Mouse (Mus musculus) frontal cortex, postnatal 36 days (tissue): ENCODE results near the gene Tpm1.

Source experiments
- DNase-seq, 2 experiments: peaks; one replicate each; pipeline ENCODE4 v3.0.0; 2022; ENCODE audit warnings: low spot score in 2 of 2

Tpm1 gene

DNA sequence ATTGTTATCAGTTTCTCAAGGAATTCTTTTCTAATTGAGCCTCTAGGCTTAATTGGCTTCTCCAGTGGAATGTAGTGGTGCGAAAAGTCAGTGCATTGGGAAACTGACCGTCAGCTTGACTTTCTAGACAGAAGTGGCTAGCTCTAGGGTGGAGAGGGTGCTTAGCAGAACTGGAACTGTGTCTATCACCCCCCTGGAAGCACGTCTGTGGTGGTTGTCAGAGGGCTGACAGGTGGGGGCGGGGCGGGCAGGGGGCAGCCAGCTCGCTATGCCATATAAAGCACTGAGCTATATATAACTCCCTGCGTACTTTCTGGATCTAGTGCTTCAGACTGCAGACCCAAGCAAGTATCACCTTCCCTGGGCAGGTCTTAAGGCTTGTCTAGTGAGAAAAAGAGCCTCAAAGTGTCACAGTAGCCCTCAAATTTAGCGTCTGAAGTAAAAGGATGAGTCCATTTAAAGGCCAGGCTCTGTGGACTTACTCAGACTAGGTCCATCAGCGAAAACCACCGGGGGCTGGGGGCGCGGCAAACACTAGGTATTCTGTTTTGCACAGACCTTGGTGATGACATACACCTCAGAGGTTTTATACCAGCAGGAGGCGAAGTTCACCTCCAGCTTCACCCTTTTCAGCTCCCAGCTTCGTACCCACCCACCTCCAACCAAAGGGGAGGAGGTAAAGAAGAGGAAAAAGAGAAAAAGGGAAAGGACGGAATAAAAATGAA, 2.2 kb downstream of the Tpm1 start:
- DNase-seq: no peak

DNA sequence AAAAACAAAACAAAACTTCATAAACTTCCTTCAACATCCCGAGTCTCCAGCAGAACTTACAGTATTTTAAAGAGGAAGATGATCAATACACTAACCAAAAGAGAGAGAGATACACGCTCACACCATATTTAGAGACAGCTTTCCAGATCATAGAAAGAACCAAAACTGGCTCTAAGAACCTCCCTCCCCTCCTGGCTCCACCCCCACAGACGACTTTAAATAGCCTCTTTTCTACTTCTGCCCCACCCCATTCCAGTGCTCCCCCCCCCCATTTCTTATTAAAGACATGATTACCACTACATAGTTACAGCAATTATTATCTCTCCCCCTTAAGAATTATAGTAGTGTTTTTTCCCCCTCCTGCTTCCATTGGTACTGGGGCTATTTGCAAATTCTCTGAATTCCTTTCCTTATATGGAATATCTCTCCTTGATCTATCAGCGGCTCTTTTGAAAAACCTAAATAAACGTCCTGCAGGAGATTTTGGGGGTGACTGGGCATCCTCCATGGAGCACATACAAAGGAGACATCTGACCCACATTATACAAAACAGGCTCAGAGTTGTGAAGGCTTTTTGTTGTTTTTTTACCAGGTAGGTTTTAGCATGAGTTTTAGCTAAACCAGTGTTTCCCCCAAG, 3.1 kb downstream of the Tpm1 start:
- no peak for DNase-seq

DNA sequence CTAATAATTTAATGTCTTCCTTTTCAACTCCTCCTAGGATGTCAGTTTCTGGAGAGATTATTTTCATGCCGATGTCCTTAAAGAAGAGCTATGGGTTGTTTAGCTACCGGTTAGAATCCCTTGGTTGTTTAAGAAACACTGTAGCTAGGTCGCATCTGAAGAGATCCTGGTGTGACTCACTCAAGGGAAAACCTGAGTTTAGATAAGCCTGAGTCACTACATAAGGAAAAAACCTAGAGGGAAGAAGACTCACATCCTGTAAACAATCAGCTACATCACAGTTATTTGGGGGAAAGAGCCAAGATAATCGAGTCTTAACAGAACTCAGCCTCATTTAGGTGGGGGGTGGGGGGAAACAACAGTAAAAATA, 3.9 kb downstream of the Tpm1 start:
- no peak for DNase-seq

DNA sequence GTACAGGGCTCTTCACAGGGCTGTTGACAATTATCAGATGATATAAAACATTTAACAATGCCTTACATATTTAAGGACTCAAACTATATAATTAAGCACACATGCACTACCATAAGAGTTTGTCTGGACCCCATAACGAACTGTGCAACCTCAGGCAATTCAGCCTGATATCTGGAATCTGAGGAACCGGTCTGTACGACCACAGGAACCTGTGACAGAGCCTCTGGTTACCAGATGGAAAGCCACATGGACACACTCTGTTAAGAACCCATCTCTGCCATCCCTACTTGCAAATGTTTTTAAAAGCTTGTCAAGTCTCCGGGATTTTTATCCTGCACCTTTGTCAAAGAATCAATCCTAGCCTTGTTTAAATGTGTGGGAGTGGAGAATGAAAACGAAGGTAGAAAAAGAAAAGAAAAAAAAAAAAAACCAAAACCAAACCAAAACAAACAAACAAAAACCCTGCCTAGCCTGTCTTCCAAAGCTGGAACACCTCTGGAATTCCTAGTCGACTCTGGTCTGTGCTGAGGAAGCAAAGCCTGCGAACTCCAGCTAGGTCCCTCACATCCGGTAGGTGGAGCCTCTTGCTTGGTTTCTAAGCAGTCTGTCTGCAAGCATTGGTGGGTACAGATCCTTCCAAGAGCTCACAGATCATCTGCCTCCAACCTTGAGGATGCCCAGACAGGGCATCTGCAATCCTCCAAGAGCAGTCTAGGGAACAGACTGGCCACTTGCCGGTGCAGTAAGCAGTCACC, 4.5 kb downstream of the Tpm1 start:
- peak; percentile 53 to 84 for DNase-seq

DNA sequence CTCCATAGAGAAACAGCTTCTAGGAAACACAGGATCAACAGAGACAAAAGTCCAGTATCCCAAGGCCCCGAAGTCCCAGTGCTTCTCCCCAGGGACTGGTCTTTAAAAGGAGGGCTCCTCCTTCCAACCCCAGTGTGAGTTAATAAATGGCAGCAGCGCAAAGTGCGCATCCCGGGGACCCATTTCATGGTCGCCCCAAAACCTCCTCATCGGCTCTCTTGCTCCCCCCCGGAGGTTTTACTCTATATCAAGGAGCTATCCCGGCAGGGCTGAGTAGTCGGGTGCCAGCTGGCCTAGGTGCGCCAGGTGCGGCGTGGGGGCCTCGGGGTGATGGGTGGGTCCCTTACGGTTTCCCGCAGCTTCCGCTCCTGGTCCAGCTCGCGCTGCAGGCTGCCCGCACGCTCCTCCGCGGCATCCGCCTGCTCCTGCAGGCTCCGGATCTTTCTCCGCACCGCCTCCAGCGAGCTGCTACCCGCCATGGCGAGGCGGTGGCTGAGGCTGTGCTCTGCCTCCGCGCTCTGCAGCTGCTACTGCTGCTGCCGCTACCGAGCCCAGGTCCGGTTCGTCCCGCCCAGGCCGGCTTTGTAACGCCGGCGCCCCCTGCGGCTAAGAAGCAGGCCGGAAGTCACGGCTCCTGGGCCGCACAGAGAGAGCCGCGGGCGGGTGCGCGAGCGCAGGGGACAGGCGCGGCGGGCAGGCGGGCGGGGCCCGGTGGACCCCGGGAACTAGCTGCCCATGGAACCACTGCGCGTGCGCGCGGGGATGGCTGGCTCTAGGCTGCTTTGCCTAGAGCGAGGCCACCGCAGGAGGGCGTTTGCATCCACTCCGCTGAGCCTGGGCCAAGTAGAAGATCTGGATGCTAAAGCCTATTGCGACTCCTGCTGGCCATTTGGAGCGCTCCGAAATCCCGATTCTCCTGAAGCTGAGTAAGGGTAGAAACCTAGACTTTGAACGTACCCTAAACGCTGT, 5.7 kb downstream of the Tpm1 start:
- DNase-seq: peak; percentile 99 to 100

DNA sequence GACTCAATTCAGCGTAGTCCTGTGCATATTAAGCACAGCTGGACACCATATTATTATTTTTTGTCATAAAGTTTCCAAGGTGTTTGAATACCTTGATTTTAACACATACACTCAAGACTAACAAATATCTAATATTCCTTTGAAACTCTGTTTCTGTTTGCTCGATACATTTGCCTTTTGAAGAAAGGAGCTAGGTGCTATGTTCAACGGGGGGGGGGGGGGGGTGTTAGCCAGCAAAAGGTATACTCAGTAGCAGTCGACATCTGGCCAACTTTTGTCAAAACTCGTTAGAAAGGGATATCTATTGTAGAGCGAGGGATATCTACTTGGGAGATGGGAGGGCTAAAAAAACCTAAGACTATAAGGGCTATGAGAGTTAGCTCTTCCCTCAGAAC, 6.4 kb downstream of the Tpm1 start:
- no peak for DNase-seq

DNA sequence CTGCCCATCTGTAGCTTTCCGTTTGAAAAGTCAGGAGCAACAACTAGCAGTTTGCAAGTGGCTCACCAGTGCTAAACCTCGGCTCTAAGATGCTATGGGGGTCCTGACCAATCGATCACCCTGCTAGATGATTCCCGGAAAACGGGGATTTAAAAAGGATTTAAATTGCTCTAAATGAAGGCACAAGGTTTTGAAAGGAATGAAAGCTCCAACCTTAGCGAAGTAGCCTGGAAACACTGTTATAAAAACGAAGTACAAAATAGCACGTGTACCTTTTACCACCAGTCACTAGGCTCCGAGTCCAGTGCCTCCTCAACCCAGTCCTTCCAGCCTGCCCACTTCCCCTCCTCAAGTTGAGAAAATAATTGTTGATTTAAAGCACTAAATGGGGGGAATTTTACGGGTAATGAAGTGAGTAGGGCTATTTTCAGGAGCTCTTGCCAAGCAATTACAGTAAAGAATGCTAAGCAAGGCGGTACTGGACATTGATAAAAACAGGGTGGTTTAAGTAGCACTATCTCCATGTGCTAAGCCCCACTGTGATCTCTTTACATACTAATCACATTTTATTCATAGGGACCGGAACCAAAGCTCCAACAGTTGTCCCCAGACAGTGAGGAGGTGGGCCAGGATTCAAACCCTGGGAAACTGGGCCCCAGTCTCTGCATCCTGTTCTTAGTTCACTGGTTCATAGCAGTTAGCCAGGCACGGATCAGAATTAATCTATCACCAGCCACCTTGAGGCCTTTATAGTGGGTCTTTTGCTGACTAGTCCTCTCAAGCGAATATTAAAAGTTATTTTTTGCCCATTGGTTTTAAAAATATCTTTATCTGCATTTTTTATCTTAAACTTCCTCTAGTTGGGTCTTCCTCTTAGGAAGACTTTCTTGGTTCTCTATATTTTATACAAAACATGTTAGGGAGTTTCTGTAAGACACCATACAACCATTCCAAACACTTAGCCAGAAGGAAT, 7.1 kb downstream of the Tpm1 start:
- no peak for DNase-seq

DNA sequence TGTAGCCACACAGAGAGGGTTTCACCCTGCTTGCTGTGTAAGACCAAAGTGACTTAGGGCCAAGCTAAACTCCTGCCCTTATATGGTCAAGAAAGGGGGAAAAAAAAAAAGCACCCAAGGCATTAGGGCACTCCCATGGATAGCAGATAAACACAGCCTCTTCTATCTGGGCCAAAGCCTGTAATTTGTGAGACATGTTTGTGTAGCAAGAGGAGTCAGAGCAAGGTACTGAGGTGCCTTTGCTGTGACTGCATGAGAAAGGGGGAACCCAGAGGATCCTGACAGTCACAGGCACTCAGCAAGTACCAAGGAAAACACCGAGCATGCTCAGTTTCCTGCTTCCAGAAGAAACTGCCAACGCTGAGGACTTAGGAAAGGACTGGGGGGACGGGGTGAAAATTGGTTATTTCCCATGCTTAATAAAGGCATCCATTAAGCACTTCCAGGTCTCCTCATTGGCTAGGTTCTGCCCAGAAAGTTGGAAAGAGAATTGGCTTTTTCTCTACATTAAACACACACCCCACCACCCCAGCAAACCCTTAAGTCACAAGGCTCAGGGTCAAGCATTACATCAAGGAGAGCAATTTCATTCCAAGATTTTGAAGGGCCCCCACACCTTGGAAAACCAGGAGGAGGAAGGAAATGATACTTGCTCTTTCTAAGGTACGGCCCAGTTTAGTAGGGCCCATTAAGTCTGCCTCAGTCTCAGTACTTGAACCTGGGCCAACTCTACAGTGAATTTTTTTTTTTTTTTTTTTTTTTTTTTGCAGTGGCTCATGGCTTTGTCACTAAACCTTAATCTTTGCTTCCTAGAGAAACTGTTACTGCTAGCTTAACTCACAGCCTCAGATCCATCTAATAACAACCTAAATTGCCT, 8.0 kb downstream of the Tpm1 start:
- no peak for DNase-seq

DNA sequence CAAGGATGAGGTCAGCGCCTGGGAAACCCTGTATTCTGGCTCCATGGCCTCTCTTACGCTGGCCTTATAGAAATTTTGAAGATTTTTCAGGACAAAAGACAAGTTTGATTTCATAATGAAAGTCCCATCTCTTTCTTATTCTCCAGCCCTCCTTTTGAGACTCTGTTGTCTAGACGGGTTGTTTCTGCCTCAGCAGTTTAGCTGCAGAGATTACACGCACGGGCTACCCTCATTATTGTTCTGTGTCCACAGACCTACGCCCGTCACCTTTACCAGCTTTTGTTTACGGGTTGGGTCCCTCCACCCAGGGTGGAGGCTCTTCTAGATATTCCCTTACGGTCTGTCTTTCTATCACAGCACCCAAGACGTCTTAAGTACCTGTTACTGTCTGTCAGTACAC, 9.3 kb downstream of the Tpm1 start:
- DNase-seq: no peak

DNA sequence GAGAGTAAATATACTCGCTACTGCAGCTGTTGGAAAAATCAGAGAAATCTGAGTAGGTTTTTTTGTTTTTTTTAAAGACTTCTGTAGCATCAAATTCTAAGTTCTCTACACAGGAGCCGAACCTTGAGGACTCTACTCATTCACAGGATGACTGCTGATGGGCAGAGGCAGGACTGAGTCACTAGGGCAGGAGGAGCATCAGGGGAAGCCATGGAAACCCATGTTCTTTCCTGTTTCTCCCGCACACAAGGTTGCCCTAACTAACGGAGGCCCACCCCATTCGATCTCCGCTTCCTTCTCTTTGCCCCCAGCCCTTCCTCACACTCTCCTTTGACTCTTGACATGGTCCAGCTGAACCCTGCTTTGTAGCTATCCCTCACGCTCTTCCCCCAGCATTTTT, 10.5 kb downstream of the Tpm1 start:
- DNase-seq: no peak

DNA sequence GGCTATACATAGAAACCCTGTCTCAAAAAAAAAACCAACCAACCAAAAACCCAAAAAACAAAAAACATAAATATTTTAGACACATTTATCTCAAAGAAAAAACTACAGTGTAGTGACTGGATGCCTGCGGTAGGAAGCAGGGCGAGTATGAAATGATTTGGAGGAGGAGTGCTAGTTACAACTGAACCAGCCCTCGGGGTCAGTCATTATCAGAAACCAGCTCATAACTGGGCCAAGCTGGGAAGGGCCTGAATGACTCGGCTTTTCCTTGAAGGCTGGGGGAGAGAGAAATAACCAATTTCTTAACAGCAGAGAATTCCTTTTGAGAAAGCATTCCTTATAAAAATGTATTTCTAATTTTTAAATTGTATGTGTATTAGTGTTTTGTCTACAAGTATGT, 11.5 kb downstream of the Tpm1 start:
- no peak for DNase-seq

DNA sequence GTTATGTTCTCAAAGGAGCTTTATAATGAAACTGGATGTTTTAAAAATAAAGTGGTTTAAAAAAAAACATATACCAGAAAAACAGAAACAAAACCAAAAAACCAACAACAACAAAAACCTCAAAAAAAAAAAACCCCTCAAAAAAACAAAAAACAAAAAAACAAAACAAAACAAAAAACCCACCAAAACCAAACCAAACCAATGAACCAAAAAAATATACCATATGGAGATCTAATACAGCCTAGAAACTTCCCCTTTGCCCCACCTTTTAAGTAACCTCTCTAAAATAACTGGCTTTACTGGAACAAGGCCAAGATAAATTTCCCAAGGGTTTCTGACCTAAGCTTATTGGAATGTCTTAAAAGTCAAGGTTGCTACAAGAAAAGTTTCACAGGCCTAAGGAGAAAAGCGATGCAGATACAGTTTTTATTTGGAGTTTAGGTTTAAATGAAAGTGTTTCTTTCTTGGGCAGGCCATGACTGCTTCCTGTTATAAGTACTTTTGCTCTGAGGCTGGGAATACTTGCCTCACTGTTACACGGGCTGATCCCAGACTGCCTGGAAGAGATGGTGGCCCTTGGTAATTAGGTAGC, 12.6 kb downstream of the Tpm1 start:
- DNase-seq: no peak

DNA sequence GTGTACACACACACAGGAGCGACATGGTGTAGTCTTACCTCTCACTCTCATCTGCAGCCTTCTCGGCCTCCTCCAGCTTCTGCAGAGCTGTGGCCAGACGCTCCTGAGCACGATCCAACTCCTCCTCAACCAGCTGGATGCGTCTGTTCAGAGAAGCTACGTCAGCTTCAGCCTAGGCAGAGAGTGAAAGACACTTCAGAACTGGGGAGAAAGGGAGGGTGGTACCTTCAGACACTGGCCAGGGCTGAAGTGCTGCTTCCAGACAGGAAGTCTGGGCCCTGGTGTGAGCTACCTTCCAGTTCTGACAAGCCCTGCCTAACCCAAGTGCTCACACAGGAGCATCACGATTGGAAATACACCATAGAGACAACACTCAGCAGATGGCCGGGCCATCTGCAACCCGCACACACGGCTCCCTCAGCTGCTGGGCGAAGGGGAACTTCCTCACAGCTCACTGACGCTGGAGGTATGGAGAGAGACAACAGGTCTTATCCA, 13.2 kb downstream of the Tpm1 start:
- peak; percentile 64 to 83 for DNase-seq

DNA sequence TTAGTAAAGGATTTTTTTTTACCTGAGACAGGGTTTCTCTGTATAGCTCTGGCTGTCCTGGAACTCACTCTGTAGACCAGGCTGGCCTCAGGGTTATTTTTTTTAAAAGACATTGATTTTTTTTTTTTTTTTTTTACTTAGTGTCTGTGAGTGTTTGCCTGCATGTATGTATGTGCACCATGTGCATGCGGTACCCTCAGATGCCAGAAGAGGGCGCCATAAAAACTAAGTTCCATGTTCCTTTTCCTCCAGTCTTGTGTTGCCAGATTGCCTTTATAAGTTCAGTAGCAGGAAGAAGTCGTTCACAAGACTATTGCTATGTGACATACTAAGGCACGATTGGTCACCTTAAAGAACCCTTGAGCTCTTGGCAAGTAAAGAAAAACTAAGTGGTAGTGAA, 14.5 kb downstream of the Tpm1 start:
- DNase-seq: no peak

DNA sequence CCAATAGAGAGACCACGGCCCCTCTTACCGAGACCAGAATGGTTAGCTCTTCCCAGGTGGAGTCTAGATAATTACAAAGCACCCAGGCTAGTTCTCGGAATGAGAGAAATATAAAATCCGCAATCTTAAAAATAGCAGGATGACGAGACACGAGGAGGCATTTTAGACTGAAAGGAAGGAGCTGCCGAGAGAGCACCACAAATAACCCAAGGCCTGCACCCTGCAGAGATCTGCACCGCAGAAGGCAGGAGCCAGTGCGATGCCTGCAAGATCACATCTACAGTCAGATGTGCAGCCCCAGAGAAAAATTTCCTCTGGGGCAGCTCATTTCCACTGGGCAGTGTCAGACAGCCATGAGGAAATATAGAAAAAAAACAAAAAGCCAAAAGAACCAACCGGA, 16.2 kb downstream of the Tpm1 start:
- no peak for DNase-seq

DNA sequence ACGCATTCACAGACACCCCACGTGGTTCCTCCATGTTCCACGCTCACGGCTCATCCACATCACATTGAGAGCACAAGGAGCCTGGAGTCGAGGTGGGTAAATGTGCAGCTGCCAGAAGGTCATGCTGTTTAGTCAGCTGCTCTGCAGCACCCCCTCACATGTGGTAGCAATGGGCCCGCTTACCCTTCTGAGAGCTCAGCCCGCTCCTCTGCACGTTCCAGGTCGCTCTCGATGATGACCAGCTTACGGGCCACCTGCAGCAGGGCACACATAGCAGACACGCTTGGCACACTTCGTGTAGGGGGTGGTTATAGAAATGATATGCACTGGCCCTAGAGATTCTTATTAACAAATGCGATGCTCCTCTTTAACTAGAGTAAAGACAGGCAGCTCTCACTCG, 16.6 kb downstream of the Tpm1 start:
- DNase-seq: no peak

DNA sequence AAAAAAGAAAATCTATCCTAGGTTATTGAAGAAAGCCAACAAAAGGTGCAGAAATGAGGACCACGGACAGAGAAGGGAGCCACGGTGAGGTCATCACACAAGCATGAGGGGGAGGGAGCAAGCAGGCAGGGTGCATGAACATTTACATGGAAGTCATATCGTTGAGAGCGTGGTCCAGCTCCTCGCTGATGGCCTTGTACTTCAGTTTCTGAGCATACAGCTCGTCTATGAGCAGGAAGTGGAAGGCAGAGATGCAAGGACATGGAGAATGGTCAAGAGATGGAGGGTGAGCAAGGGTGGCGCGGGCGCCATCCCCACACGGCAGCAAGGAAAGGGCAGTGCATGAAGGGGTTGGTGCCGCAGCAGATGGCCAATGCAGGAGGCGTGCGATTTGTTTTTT, 19.7 kb downstream of the Tpm1 start:
- DNase-seq: no peak

DNA sequence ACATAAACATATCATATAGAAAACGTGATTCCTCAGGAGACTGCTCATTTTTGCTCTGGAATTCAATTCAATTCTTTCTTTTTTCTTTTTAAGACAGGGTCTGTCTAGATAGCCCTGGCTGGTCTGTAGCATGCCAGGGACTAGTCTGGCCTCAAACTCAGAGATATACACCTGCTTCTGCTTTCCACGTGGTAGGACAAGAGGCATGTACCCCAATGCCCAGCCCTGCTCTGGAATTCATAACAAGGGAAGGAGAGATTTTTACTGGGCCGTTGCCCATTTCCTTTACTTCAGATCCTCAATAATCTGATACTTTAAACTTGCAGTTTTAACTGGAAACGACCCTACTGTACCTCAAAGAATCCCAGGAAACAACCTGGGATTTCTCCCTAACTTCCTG, 20.3 kb downstream of the Tpm1 start:
- DNase-seq: no peak

DNA sequence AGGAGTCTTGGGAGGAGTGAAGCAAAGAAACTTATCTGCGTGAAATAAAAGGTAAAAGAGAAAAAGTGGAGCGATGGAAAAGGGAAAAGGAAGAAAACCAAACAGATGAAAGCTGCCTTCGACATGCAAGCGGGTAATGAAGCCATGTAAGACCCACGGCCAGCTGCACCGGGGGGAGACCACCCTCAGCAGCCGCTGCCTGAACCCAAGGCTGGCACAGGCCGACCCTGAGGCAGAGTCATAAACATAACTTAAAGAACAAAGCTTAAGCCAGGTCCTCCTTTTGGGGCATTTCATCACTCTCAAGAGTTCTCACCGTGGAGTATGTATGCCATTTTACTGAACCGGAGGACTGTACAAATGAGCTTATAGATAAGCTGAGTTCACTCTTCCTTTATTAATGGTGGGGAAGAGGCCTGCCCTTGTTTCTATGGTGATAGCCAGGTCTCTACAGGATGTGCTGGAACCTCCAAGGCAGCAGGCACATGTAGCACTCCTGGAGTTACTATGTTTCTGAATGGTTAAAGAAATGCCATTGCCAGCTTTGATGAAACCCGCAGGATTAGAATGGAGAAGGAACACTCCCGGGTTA, 21.0 kb downstream of the Tpm1 start:
- no peak for DNase-seq
